Mouse (Mus musculus): ENCODE results near the gene Msln. TPM values are rescaled to one million over a fixed set of nuclear protein-coding genes. Genes with fewer than 3 reads are reported as not detected.

The Msln gene
- polyA plus RNA-seq, 1 experiment from 2014 or later, result 9.4 TPM

DNA sequence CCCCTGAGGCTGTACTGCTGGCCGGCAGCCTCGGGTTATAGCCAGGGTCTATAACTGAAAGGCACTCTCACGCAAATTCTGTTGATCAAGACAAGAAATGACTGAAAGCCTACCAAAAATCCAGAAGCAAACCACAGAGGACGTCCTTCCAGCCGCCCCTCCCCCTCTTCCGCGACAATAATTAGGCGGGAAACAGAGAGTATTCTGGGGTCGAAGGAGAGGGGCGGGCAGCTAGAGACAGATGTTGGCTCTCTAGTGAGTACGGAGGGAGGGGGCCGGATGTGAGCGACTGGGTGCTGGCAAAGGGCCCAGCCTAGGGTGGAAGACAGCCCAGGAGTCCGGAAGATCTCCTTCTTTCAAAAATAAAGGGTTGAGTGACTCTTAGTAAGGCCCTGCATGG lies 38.4 kb upstream of the Msln start, which contains the start of gene Fam173a:
Gene Fam173a, minus strand, starts transcription at position 287 of the 400 bp plus-strand sequence.
- peaks cover 15% of the 10 kb centered on the region; the same call in 1 of the 2 replicates for H3K36me3 ChIP-seq (ENCODE audit: control insufficient read depth, insufficient read depth, low read length)
- under 1% methylated on average over 13 of the region's 14 CpGs for WGBS
- peak within 1 kb of the TSS; percentile 78 for H3K9ac ChIP-seq (ENCODE audit: low read depth, low read length)
- peak within 1 kb of the TSS; percentile 93 for H3K4me2 ChIP-seq (ENCODE audit: low read depth, low read length)
- H3K4me3 ChIP-seq (ENCODE audit: low read depth, low read length), result peak within 1 kb of the TSS; percentile 81
- ATAC-seq (ENCODE audit: low read depth), result peak; percentile 66; the same call in 1 of the 2 replicates
- H3K4me1 ChIP-seq (ENCODE audit: control insufficient read depth, insufficient read depth, low read length), result peaks cover 25% of the 10 kb centered on the region
- H3K9me3 ChIP-seq (ENCODE audit: control insufficient read depth, low read length), result no peaks in the 10 kb centered on the region
- peak within 1 kb of the TSS; percentile 93 for H3K27ac ChIP-seq (replicated peaks; ENCODE audit: low read depth, low read length)
- H3K27me3 ChIP-seq (replicated peaks; ENCODE audit: control insufficient read depth, insufficient read depth, low read length), result no peaks in the 10 kb centered on the region
- DNase-seq (ENCODE audit: low spot score), result peak; percentile 92

DNA sequence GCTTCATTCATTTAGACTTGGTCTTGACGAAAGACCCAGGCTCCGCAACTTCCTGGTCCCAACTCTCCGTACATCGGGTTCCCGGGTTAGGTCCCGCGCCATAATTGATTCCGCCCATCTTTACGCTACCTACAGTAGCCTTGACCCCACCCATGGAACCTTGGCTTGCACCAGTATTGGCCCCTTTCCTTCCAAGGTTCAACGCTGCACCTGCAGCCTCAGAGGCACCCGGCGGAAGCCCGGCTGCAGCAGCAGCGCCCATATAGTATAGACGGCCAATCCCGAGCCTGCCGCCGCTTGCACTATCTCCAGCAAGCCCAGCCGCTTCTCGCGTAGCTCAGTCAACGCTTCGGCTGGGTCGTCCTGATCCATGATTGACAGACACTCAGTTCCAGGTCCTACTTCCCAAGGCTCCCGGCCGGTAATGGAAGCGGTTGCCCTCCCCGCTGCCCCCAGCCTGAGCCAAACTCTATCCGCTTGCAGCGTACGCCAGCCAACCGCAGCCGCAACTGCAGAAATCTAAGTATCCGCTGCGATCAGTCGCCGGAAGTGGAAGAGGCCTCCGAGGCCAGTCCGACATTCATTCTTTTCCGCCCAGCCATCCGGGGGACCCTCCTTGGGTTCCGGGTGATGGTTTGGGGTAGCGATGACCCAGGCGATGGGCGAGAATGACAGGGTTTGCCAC lies 37.8 kb upstream of the Msln start:
- Histone ChIP-seq H3K27ac (replicated peaks; ENCODE audit: low read depth, low read length) (peak overlapping the region; percentile 93), H3K4me2 (ENCODE audit: low read depth, low read length) (peak overlapping the region; percentile 93), H3K4me3 (ENCODE audit: low read depth, low read length) (peak overlapping the region; percentile 81), H3K36me3 (ENCODE audit: control insufficient read depth, insufficient read depth, low read length) (peaks cover 19% of the 10 kb centered on the region; the same call in 1 of the 2 replicates), H3K9ac (ENCODE audit: low read depth, low read length) (peak overlapping the region; percentile 78), H3K27me3 (replicated peaks; ENCODE audit: control insufficient read depth, insufficient read depth, low read length) (no peaks in the 10 kb centered on the region), H3K9me3 (ENCODE audit: control insufficient read depth, low read length) (no peaks in the 10 kb centered on the region), H3K4me1 (ENCODE audit: control insufficient read depth, insufficient read depth, low read length) (peaks cover 21% of the 10 kb centered on the region)
- DNase-seq (ENCODE audit: low spot score) (peak; percentile 88), ATAC-seq (ENCODE audit: low read depth) (peak; percentile 70)
- under 1% methylated on average over 45 of the region's 45 CpGs for WGBS

GRCm38 (mm10) chr17:25791320-25791842 lies 37.2 kb upstream of the Msln start:
- peak overlapping the region; percentile 93 for H3K4me2 ChIP-seq (ENCODE audit: low read depth, low read length)
- peak overlapping the region; percentile 81 for H3K4me3 ChIP-seq (ENCODE audit: low read depth, low read length)
- DNase-seq (ENCODE audit: low spot score) (peak; percentile 75), ATAC-seq (ENCODE audit: low read depth) (no peak)
- H3K9me3 ChIP-seq (ENCODE audit: control insufficient read depth, low read length), result no peaks in the 10 kb centered on the region
- WGBS, result 28% methylated on average over 19 of the region's 19 CpGs
- H3K4me1 ChIP-seq (ENCODE audit: control insufficient read depth, insufficient read depth, low read length), result peaks cover 21% of the 10 kb centered on the region
- peaks cover 19% of the 10 kb centered on the region; the same call in 1 of the 2 replicates for H3K36me3 ChIP-seq (ENCODE audit: control insufficient read depth, insufficient read depth, low read length)
- H3K9ac ChIP-seq (ENCODE audit: low read depth, low read length), result peak overlapping the region; percentile 78
- peak overlapping the region; percentile 93 for H3K27ac ChIP-seq (replicated peaks; ENCODE audit: low read depth, low read length)
- no peaks in the 10 kb centered on the region for H3K27me3 ChIP-seq (replicated peaks; ENCODE audit: control insufficient read depth, insufficient read depth, low read length)

GRCm38 (mm10) chr17:25786781-25787504 lies 32.8 kb upstream of the Msln start:
- H3K27me3 ChIP-seq (replicated peaks; ENCODE audit: control insufficient read depth, insufficient read depth, low read length), result no peaks in the 10 kb centered on the region
- 90% methylated on average over 9 of the region's 9 CpGs for WGBS
- peaks cover 23% of the 10 kb centered on the region for H3K4me1 ChIP-seq (ENCODE audit: control insufficient read depth, insufficient read depth, low read length)
- no peak overlapping the region for H3K4me3 ChIP-seq (ENCODE audit: low read depth, low read length)
- no peak overlapping the region for H3K9ac ChIP-seq (ENCODE audit: low read depth, low read length)
- no peak for ATAC-seq (ENCODE audit: low read depth)
- peaks cover 41% of the 10 kb centered on the region for H3K36me3 ChIP-seq (ENCODE audit: control insufficient read depth, insufficient read depth, low read length)
- DNase-seq (ENCODE audit: low spot score), result no peak
- no peaks in the 10 kb centered on the region for H3K9me3 ChIP-seq (ENCODE audit: control insufficient read depth, low read length)
- H3K27ac ChIP-seq (replicated peaks; ENCODE audit: low read depth, low read length), result no peak overlapping the region
- no peak overlapping the region for H3K4me2 ChIP-seq (ENCODE audit: low read depth, low read length)

DNA sequence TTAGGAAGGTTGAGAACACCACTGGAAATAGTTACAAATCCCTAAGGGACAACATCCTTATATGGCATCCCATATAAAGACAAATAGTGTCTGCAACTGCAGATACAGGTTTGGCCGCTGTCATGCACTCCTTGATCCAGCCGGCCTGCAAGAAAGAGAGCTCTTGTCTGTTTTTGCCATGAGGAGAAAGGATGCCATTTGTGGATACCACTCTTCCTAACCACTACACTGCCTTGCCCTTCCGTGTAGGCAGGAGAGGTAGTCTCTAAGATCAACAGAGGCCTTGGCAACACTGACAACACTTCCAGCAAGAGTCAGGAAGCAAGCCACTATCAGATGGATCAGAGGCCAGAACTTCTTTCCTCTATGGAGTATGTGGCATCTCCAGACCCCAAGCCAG lies 32.1 kb upstream of the Msln start, which contains the start of gene Ccdc78:
Gene Ccdc78, plus strand, starts transcription at position 301 of the 400 bp plus-strand sequence.
- H3K9ac ChIP-seq (ENCODE audit: low read depth, low read length), result peak within 1 kb of the TSS; percentile 82
- no peak for ATAC-seq (ENCODE audit: low read depth)
- H3K4me2 ChIP-seq (ENCODE audit: low read depth, low read length), result peak within 1 kb of the TSS; percentile 87
- H3K9me3 ChIP-seq (ENCODE audit: control insufficient read depth, low read length), result no peaks in the 10 kb centered on the region
- H3K27ac ChIP-seq (replicated peaks; ENCODE audit: low read depth, low read length), result peak within 1 kb of the TSS; percentile 91
- 80% methylated on average over 3 of the region's 3 CpGs for WGBS
- peaks cover 19% of the 10 kb centered on the region for H3K4me1 ChIP-seq (ENCODE audit: control insufficient read depth, insufficient read depth, low read length)
- no peak for DNase-seq (ENCODE audit: low spot score)
- H3K27me3 ChIP-seq (replicated peaks; ENCODE audit: control insufficient read depth, insufficient read depth, low read length), result no peaks in the 10 kb centered on the region
- peak within 1 kb of the TSS; percentile 76 for H3K4me3 ChIP-seq (ENCODE audit: low read depth, low read length)
- H3K36me3 ChIP-seq (ENCODE audit: control insufficient read depth, insufficient read depth, low read length), result peaks cover 47% of the 10 kb centered on the region

GRCm38 (mm10) chr17:25785281-25785745 lies 31.1 kb upstream of the Msln start, which contains the start of gene Haghl:
Gene Haghl, minus strand, starts transcription at chr17:25785673.
- WGBS, result 0% methylated on average over 23 of the region's 23 CpGs
- peak within 1 kb of the TSS; percentile 91 for H3K27ac ChIP-seq (replicated peaks; ENCODE audit: low read depth, low read length)
- peaks cover 56% of the 10 kb centered on the region for H3K36me3 ChIP-seq (ENCODE audit: control insufficient read depth, insufficient read depth, low read length)
- peak within 1 kb of the TSS; percentile 76 for H3K4me3 ChIP-seq (ENCODE audit: low read depth, low read length)
- H3K4me2 ChIP-seq (ENCODE audit: low read depth, low read length), result peak within 1 kb of the TSS; percentile 87
- peaks cover 14% of the 10 kb centered on the region for H3K4me1 ChIP-seq (ENCODE audit: control insufficient read depth, insufficient read depth, low read length)
- peak; percentile 89 for ATAC-seq (ENCODE audit: low read depth)
- no peaks in the 10 kb centered on the region for H3K9me3 ChIP-seq (ENCODE audit: control insufficient read depth, low read length)
- H3K27me3 ChIP-seq (replicated peaks; ENCODE audit: control insufficient read depth, insufficient read depth, low read length), result no peaks in the 10 kb centered on the region
- DNase-seq (ENCODE audit: low spot score), result peak; percentile 97
- H3K9ac ChIP-seq (ENCODE audit: low read depth, low read length), result peak within 1 kb of the TSS; percentile 82

- no peak overlapping the region for H3K27ac ChIP-seq (replicated peaks; ENCODE audit: low read depth, low read length)
- H3K27me3 ChIP-seq (replicated peaks; ENCODE audit: control insufficient read depth, insufficient read depth, low read length), result no peaks in the 10 kb centered on the region
- peak overlapping the region; percentile 82 for H3K9ac ChIP-seq (ENCODE audit: low read depth, low read length)
- no peaks in the 10 kb centered on the region for H3K9me3 ChIP-seq (ENCODE audit: control insufficient read depth, low read length)
- DNase-seq (ENCODE audit: low spot score) (no peak), ATAC-seq (ENCODE audit: low read depth) (no peak)
- peaks cover 14% of the 10 kb centered on the region for H3K4me1 ChIP-seq (ENCODE audit: control insufficient read depth, insufficient read depth, low read length)
- peaks cover 58% of the 10 kb centered on the region for H3K36me3 ChIP-seq (ENCODE audit: control insufficient read depth, insufficient read depth, low read length)
- 79% methylated on average over 15 of the region's 15 CpGs for WGBS
- H3K4me2 ChIP-seq (ENCODE audit: low read depth, low read length), result peak overlapping the region; percentile 87
- H3K4me3 ChIP-seq (ENCODE audit: low read depth, low read length), result peak overlapping the region; percentile 76
Observed at GRCm38 (mm10) chr17:25783861-25784574, 29.8 kb upstream of the Msln start.

DNA sequence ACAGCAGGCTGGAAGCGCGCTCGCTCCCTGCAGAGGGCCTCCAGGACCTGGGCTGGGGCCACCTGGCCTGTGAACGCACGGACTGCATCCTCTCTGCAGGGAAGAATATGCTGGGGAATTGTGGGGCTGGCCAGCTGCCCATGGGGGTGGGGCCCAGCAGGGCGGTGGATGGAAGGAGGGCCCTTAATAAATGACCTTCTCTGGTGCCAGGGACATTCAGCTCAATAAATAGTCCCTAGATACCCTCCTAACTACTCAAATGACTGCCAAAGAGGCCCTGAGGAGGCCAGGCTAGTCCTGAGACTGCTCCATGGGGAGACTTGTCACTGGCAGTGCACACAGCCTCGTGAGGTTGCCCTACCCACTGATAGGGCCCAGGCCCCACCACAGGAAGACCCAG lies 28.9 kb upstream of the Msln start:
- H3K9me3 ChIP-seq (ENCODE audit: control insufficient read depth, low read length), result no peaks in the 10 kb centered on the region
- H3K27me3 ChIP-seq (replicated peaks; ENCODE audit: control insufficient read depth, insufficient read depth, low read length), result no peaks in the 10 kb centered on the region
- no peak for DNase-seq (ENCODE audit: low spot score)
- WGBS, result 77% methylated on average over 7 of the region's 7 CpGs
- no peak overlapping the region for H3K27ac ChIP-seq (replicated peaks; ENCODE audit: low read depth, low read length)
- no peak overlapping the region for H3K4me2 ChIP-seq (ENCODE audit: low read depth, low read length)
- peaks cover 14% of the 10 kb centered on the region for H3K4me1 ChIP-seq (ENCODE audit: control insufficient read depth, insufficient read depth, low read length)
- H3K36me3 ChIP-seq (ENCODE audit: control insufficient read depth, insufficient read depth, low read length), result peaks cover 59% of the 10 kb centered on the region
- ATAC-seq (ENCODE audit: low read depth), result no peak
- H3K9ac ChIP-seq (ENCODE audit: low read depth, low read length), result no peak overlapping the region
- H3K4me3 ChIP-seq (ENCODE audit: low read depth, low read length), result no peak overlapping the region

Data from embryonic facial prominence, embryonic 14.5 days (tissue).